In the genomic region with DNA sequence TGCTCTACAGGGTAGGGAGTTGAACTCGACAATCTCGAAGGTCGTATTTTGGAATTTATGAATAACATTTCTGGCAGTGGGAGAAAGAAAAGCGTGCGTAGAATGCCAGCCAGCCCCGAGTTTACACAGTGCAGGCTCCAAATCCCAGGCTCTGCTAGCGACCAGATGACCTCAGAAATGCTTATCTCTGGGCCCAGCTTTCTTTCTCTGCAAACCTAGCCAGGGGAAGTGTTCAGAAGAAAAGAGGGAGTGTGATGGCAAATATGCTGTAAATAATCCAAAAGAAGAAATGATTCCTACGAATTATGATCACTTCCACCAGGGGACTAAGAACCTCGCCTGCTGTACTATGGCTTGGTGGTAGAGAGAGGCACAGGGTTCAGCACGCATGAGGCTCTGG, we compare ENCODE assay signal across 20 mouse cellular contexts. TPM values are rescaled to one million over a fixed set of nuclear protein-coding genes. Genes with fewer than 3 reads are reported as not detected.
DNase-seq lines count a peak whose midpoint lies in the region; ATAC-seq and TF ChIP-seq lines count a peak whose summit lies in the region.
"Had no signal": no experiment of that assay in that cellular context is flagged by ENCODE, and none has a peak within 500 bp of the region (broad histone marks: within the 10 kb centered on the region; RNA-seq: fewer than 3 reads in every experiment).

No protein-coding gene starts in this region.

- H3K4me3 ChIP-seq in heart, embryonic 13.5 days: no peak overlapping the region
- no peak overlapping the region for H3K4me3 ChIP-seq in heart, postnatal 0 days (ENCODE audit: low read depth, low read length)
- no peak overlapping the region for H3K4me3 ChIP-seq in midbrain, embryonic 13.5 days (replicated peaks)
- H3K4me3 ChIP-seq in midbrain, embryonic 15.5 days: no peak overlapping the region
- H3K4me3 ChIP-seq: embryonic facial prominence, embryonic 10.5 days; forebrain, embryonic 13.5 days; hindbrain, embryonic 13.5 days had no signal

- H3K36me3 ChIP-seq in heart, embryonic 13.5 days: no peaks in the 10 kb centered on the region
- H3K36me3 ChIP-seq in heart, postnatal 0 days (replicated peaks; ENCODE audit: control insufficient read depth, insufficient read depth, low read length): no peaks in the 10 kb centered on the region
- no peaks in the 10 kb centered on the region for H3K36me3 ChIP-seq in midbrain, embryonic 13.5 days
- no peaks in the 10 kb centered on the region for H3K36me3 ChIP-seq in midbrain, embryonic 15.5 days (replicated peaks)
- H3K36me3 ChIP-seq: embryonic facial prominence, embryonic 10.5 days; hindbrain, embryonic 13.5 days had no signal

- ATAC-seq in heart, embryonic 13.5 days (ENCODE audit: extremely low read depth, insufficient number of reproducible peaks, low FRiP score, low TSS enrichment): no peak
- no peak for ATAC-seq in heart, postnatal 0 days (ENCODE audit: insufficient read depth, low read depth)
- ATAC-seq in midbrain, embryonic 13.5 days: no peak
- ATAC-seq in midbrain, embryonic 15.5 days (replicated peaks): no peak
- ATAC-seq: forebrain, embryonic 13.5 days; forebrain, postnatal 0 days; hindbrain, postnatal 0 days had no signal

- H3K27me3 ChIP-seq in heart, embryonic 13.5 days (replicated peaks): peaks cover 30% of the 10 kb centered on the region
- no peaks in the 10 kb centered on the region for H3K27me3 ChIP-seq in heart, postnatal 0 days (ENCODE audit: control insufficient read depth, insufficient read depth, low read length)
- peaks cover 23% of the 10 kb centered on the region for H3K27me3 ChIP-seq in midbrain, embryonic 13.5 days
- H3K27me3 ChIP-seq in midbrain, embryonic 15.5 days (replicated peaks): no peaks in the 10 kb centered on the region

- H3K27ac ChIP-seq in heart, embryonic 13.5 days (replicated peaks): peak overlapping the region; percentile 73
- H3K27ac ChIP-seq in heart, postnatal 0 days (ENCODE audit: low read depth): 0 out of 2 replicates have a peak overlapping the region, but pooled peaks have one; percentile 28
- peak overlapping the region; percentile 44 for H3K27ac ChIP-seq in midbrain, embryonic 13.5 days
- no peak overlapping the region for H3K27ac ChIP-seq in midbrain, embryonic 15.5 days
- H3K27ac ChIP-seq: forebrain, embryonic 13.5 days had no signal

- no peak overlapping the region for H3K4me2 ChIP-seq in heart, embryonic 13.5 days
- H3K4me2 ChIP-seq in heart, postnatal 0 days (ENCODE audit: low read depth, low read length): no peak overlapping the region
- no peak overlapping the region for H3K4me2 ChIP-seq in midbrain, embryonic 13.5 days (replicated peaks)
- no peak overlapping the region for H3K4me2 ChIP-seq in midbrain, embryonic 15.5 days

- no peak for DNase-seq in heart, adult 8-10 months (ENCODE audit: low spot score)
- no peak for DNase-seq in heart, postnatal 0 days (ENCODE audit: low spot score)
- no peak for DNase-seq in heart, postnatal 36 days
- no peak for DNase-seq in layer of hippocampus, adult 11-12 months (ENCODE audit: low spot score)
- DNase-seq: adrenal gland, adult 8-10 months; adrenal gland, postnatal 36 days; cerebellum, adult 2 months; cerebellum, postnatal 10 days; forebrain, postnatal 0 days; gastrocnemius, postnatal 36 days; heart, adult 11 months; kidney, adult 11 months had no signal

- 39% methylated on average over 10 of the region's 10 CpGs for WGBS in heart, embryonic 13.5 days
- 41% methylated on average over 10 of the region's 10 CpGs for WGBS in heart, postnatal 0 days
- 84% methylated on average over 10 of the region's 10 CpGs for WGBS in midbrain, embryonic 13.5 days
- 72% methylated on average over 10 of the region's 10 CpGs for WGBS in midbrain, embryonic 15.5 days

- H3K9ac ChIP-seq in heart, embryonic 13.5 days: no peak overlapping the region; the same call in 1 of the 2 replicates
- no peak overlapping the region for H3K9ac ChIP-seq in heart, postnatal 0 days (replicated peaks; ENCODE audit: low read depth, low read length)
- H3K9ac ChIP-seq in midbrain, embryonic 13.5 days (replicated peaks): no peak overlapping the region
- H3K9ac ChIP-seq in midbrain, embryonic 15.5 days: no peak overlapping the region
- H3K9ac ChIP-seq: forebrain, embryonic 13.5 days; forebrain, postnatal 0 days had no signal

- peaks cover 56% of the 10 kb centered on the region for H3K4me1 ChIP-seq in heart, embryonic 13.5 days
- peaks cover 15% of the 10 kb centered on the region for H3K4me1 ChIP-seq in heart, postnatal 0 days (ENCODE audit: control insufficient read depth, insufficient read depth)
- H3K4me1 ChIP-seq in midbrain, embryonic 13.5 days (replicated peaks): peaks cover 40% of the 10 kb centered on the region
- H3K4me1 ChIP-seq in midbrain, embryonic 15.5 days: peaks cover 29% of the 10 kb centered on the region

- TF ChIP-seq CTCF in heart, postnatal 0 days (IDR thresholded peaks at IDR 0.05; ENCODE audit: low read depth): no peak

- intact Hi-C loops in heart, postnatal 36 days (cut with DNase I): no loop called here

- H3K9me3 ChIP-seq in heart, embryonic 13.5 days: peaks cover 2% of the 10 kb centered on the region; the same call in 1 of the 2 replicates
- H3K9me3 ChIP-seq in heart, postnatal 0 days (replicated peaks; ENCODE audit: control insufficient read depth, low read length): no peaks in the 10 kb centered on the region
- H3K9me3 ChIP-seq in midbrain, embryonic 13.5 days: no peaks in the 10 kb centered on the region
- no peaks in the 10 kb centered on the region for H3K9me3 ChIP-seq in midbrain, embryonic 15.5 days
- H3K9me3 ChIP-seq: embryonic facial prominence, embryonic 10.5 days; forebrain, embryonic 13.5 days; hindbrain, embryonic 13.5 days had no signal

- no peak for TF ChIP-seq EP300 in heart, postnatal 0 days (IDR thresholded peaks at IDR 0.05; ENCODE audit: low read depth)

RNA-seq across cellular contexts. Expression of a gene that starts 10.7 kb away (rescaled TPM):
- polyA plus RNA-seq in heart, embryonic 13.5 days (2015; fragmentation: Nextera tagmentation; extraction: Ambion mirVana): 0.53 and 0.60 TPM in 2 replicates
- 1 to 10 TPM; 1.7 to 2.6 (median 1.9) TPM for total RNA-seq in heart, adult 8-10 months (2022)
- total RNA-seq in heart, postnatal 0 days (2014; rRNA removed; ENCODE audit: low replicate concordance): 0.39 and 4.1 TPM in 2 replicates
- polyA plus RNA-seq in heart, postnatal 0 days (2015; fragmentation: Nextera tagmentation; extraction: Ambion mirVana): 0.78 and 0.96 TPM in 2 replicates
- total RNA-seq in heart, postnatal 36 days (2021): 1 to 10 TPM; 1.8 to 3.2 TPM
- 2.0 and 2.7 TPM in 2 replicates for polyA plus RNA-seq in midbrain, embryonic 13.5 days (2015; fragmentation: Nextera tagmentation; extraction: Ambion mirVana)
- polyA plus RNA-seq in midbrain, embryonic 15.5 days (2015; fragmentation: Nextera tagmentation; extraction: Ambion mirVana): 5.2 and 6.0 TPM in 2 replicates
- total RNA-seq: hematopoietic stem cell, adult 5-6 weeks had no signal

RNA-seq across cellular contexts. Expression of a gene that starts 25.5 kb away (rescaled TPM):
- 65.8 and 71.6 TPM in 2 replicates for polyA plus RNA-seq in heart, embryonic 13.5 days (2015; fragmentation: Nextera tagmentation; extraction: Ambion mirVana)
- 10 to 100 TPM; 75.2 to 88.5 (median 78.8) TPM for total RNA-seq in heart, adult 8-10 months (2022)
- 68.4 and 74.8 TPM in 2 replicates for total RNA-seq in heart, postnatal 0 days (2014; rRNA removed; ENCODE audit: low replicate concordance)
- polyA plus RNA-seq in heart, postnatal 0 days (2015; fragmentation: Nextera tagmentation; extraction: Ambion mirVana): 20.4 and 21.1 TPM in 2 replicates
- 10 to 100 TPM; 73.4 to 93.0 TPM for total RNA-seq in heart, postnatal 36 days (2021)
- polyA plus RNA-seq in midbrain, embryonic 13.5 days (2015; fragmentation: Nextera tagmentation; extraction: Ambion mirVana): 21.1 and 25.3 TPM in 2 replicates
- polyA plus RNA-seq in midbrain, embryonic 15.5 days (2015; fragmentation: Nextera tagmentation; extraction: Ambion mirVana): 28.9 and 29.8 TPM in 2 replicates

RNA-seq across cellular contexts. Expression of a gene that starts 48.7 kb away (rescaled TPM):
- polyA plus RNA-seq in heart, embryonic 13.5 days (2015; fragmentation: Nextera tagmentation; extraction: Ambion mirVana): 17.3 and 18.5 TPM in 2 replicates
- 10 to 100 TPM; 11.8 to 18.5 (median 14.5) TPM for total RNA-seq in heart, adult 8-10 months (2022)
- total RNA-seq in heart, postnatal 0 days (2014; rRNA removed; ENCODE audit: low replicate concordance): 17.0 and 25.9 TPM in 2 replicates
- 10.6 and 11.7 TPM in 2 replicates for polyA plus RNA-seq in heart, postnatal 0 days (2015; fragmentation: Nextera tagmentation; extraction: Ambion mirVana)
- 10 to 100 TPM; 17.7 to 21.3 TPM for total RNA-seq in heart, postnatal 36 days (2021)
- polyA plus RNA-seq in midbrain, embryonic 13.5 days (2015; fragmentation: Nextera tagmentation; extraction: Ambion mirVana): 37.4 and 43.4 TPM in 2 replicates
- polyA plus RNA-seq in midbrain, embryonic 15.5 days (2015; fragmentation: Nextera tagmentation; extraction: Ambion mirVana): 35.1 and 38.2 TPM in 2 replicates

RNA-seq across cellular contexts. Expression of a gene that starts 52.2 kb away (rescaled TPM):
- polyA plus RNA-seq in heart, embryonic 13.5 days (2015; fragmentation: Nextera tagmentation; extraction: Ambion mirVana): 63.6 and 73.0 TPM in 2 replicates
- total RNA-seq in heart, adult 8-10 months (2022): 10 to 100 TPM; 26.6 to 35.1 (median 32.8) TPM
- 41.1 and 71.6 TPM in 2 replicates for total RNA-seq in heart, postnatal 0 days (2014; rRNA removed; ENCODE audit: low replicate concordance)
- polyA plus RNA-seq in heart, postnatal 0 days (2015; fragmentation: Nextera tagmentation; extraction: Ambion mirVana): 57.9 and 65.9 TPM in 2 replicates
- total RNA-seq in heart, postnatal 36 days (2021): 10 to 100 TPM; 31.5 to 35.5 TPM
- polyA plus RNA-seq in midbrain, embryonic 13.5 days (2015; fragmentation: Nextera tagmentation; extraction: Ambion mirVana): 87.7 and 110 TPM in 2 replicates
- polyA plus RNA-seq in midbrain, embryonic 15.5 days (2015; fragmentation: Nextera tagmentation; extraction: Ambion mirVana): 93.6 and 94.4 TPM in 2 replicates
